Mouse (Mus musculus) spleen, postnatal 10 days (tissue): ENCODE measurements around the gene Gm3893.
"Not testable (repeated sequence)": the region's sequence is repeated elsewhere in the genome, so short reads cannot be mapped to it uniquely, and the experiment has no call there.

Experiments
- DNase-seq, 2 experiments: peaks; one replicate each; pipeline ENCODE4 v3.0.0; 2021 to 2022; ENCODE audit warnings: low spot score in 2 of 2

Gm3893 gene

DNA sequence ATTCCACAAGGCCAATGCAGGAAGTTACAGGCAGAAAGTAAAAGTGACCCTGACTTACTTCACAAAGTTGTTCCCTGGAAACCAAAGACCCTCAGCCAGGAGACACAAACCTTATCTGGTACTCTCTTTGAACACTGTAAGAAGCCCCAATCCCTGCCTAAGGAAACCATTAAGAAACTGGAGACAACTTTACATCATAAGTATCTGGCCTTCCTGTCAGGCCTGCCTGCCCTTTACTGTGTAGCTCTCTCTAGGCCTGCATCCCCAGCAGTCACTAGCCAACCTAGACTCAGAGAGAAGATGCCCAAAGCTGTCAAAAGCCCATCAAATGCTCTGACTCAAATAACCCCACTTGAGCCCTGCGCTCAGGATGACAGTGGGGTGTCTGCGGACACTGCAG is at the start of gene Gm3893:
Gene Gm3893, plus strand, starts transcription at position 301 of the 400 bp plus-strand sequence.
- not testable (repeated sequence) for DNase-seq

DNA sequence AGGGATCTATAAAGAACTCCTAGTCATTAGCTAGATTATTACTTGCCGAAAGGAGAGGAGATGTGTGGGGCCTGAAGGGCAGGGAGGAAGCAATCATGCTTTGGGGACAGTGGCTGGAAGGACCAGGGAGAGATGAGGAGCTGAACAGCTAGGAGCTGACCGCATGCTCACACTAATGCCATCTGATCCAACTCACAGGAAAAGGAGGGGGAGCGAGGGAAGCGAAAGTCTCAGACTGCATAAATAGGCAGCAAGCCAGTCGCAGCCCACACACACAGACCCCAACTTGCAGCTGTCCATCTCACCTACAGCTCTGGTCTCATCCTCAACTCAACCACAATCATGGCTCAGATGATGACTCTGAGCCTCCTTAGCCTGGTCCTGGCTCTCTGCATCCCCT is 23.5 kb downstream of the Gm3893 start, which contains the start of gene Gm13304:
Gene Gm13304, plus strand, starts transcription at position 301 of the 400 bp plus-strand sequence.
- not testable (repeated sequence) for DNase-seq
